Mouse (Mus musculus) liver, embryonic 11.5 days (tissue): ENCODE data around the gene 2410004B18Rik. TPM values are rescaled to one million over a fixed set of nuclear protein-coding genes. Genes with fewer than 3 reads are reported as not detected.

ENCODE experiments used
- ATAC-seq: fragments of 200-750 bp; cut with Nextera tagmentation; replicated peaks from 2 replicates; pipeline ENCODE4 v1.8.0; 2017; ENCODE audit warnings: moderate number of reproducible peaks, mild to moderate bottlenecking, moderate TSS enrichment, moderate library complexity; ENCODE audit not compliant: low FRiP score
- DNase-seq: peaks from one replicate; pipeline ENCODE4 v3.0.0-alpha.2; 2017; ENCODE audit warnings: low spot score
- H3K27ac ChIP-seq: fragments of 300-500 bp; sonication (generic); 2 replicates; pipeline ENCODE4 v1.5.1; 2014; ENCODE audit warnings: mild to moderate bottlenecking, low read depth, low read length, control low read depth
- H3K27me3 ChIP-seq: fragments of 300-500 bp; sonication (generic); replicated peaks from 2 replicates; pipeline ENCODE4 v1.6.1; 2014; ENCODE audit warnings: low read length, mixed read lengths; ENCODE audit not compliant: control insufficient read depth, insufficient read depth
- H3K36me3 ChIP-seq: fragments of 300-500 bp; sonication (generic); 2 replicates; pipeline ENCODE4 v1.6.1; 2014; ENCODE audit warnings: mild to moderate bottlenecking, low read length, moderate library complexity, mixed read lengths; ENCODE audit not compliant: control insufficient read depth, insufficient read depth
- H3K4me1 ChIP-seq: fragments of 300-500 bp; sonication (generic); replicated peaks from 2 replicates; pipeline ENCODE4 v1.6.1; 2014; ENCODE audit warnings: low read length, mixed read lengths; ENCODE audit not compliant: control insufficient read depth, insufficient read depth
- H3K4me2 ChIP-seq: fragments of 300-500 bp; sonication (generic); 2 replicates; pipeline ENCODE4 v1.6.1; 2014; ENCODE audit warnings: mild to moderate bottlenecking, control low read depth, moderate library complexity
- H3K4me3 ChIP-seq: fragments of 300-500 bp; sonication (generic); 2 replicates; pipeline ENCODE4 v1.5.1; 2014; ENCODE audit warnings: low read depth, low read length, control low read depth
- H3K9ac ChIP-seq: fragments of 300-500 bp; sonication (generic); 2 replicates; pipeline ENCODE4 v1.6.1; 2014; ENCODE audit warnings: low read depth, low read length, control low read depth
- H3K9me3 ChIP-seq: fragments of 300-500 bp; sonication (generic); 2 replicates; pipeline ENCODE4 v1.6.1; 2016; ENCODE audit warnings: low read length, inconsistent platforms, mixed read lengths; ENCODE audit not compliant: control insufficient read depth
- WGBS: fragments of 180-500 bp; shearing (Covaris S2); extraction: QIAGEN DNeasy Blood & Tissue Kit; methylation state at CpG from one replicate; pipeline ENCODE4 v1.1.7; 2014; 5-methylcytosine and 5-hydroxymethylcytosine counted together
- polyA plus RNA-seq: library from polyadenylated mRNA; unstranded; fragments of >200 nt; fragmentation: Nextera tagmentation; extraction: Ambion mirVana; gene quantifications from 2 replicates; pipeline ENCODE4 v1.2.1, GENCODE M21; 2014

2410004B18Rik gene
- polyA plus RNA-seq, result 37.4 and 39.6 TPM in 2 replicates

- ATAC-seq (peak; percentile 86), DNase-seq (peak; percentile 98)
- Histone ChIP-seq H3K4me1 (peaks cover 18% of the 10 kb centered on the region), H3K4me2 (peak within 1 kb of the TSS; percentile 86), H3K4me3 (peak within 1 kb of the TSS; percentile 87), H3K27ac (no peak within 1 kb of the TSS), H3K36me3 (peaks cover 10% of the 10 kb centered on the region; the same call in 1 of the 2 replicates), H3K27me3 (no peaks in the 10 kb centered on the region), H3K9ac (peak within 1 kb of the TSS; percentile 75), H3K9me3 (no peaks in the 10 kb centered on the region)
- 2% methylated on average over 69 of the region's 70 CpGs for WGBS
Measured at GRCm38 (mm10) chr3:145937505-145938404, at the start of gene 2410004B18Rik. TSS of gene 2410004B18Rik (plus strand) at chr3:145938014.

- Histone ChIP-seq H3K4me3 (no peak overlapping the region), H3K4me2 (no peak overlapping the region), H3K9ac (no peak overlapping the region), H3K27me3 (no peaks in the 10 kb centered on the region), H3K4me1 (no peaks in the 10 kb centered on the region), H3K36me3 (no peaks in the 10 kb centered on the region), H3K9me3 (no peaks in the 10 kb centered on the region), H3K27ac (no peak overlapping the region)
- 89% methylated on average over 18 of the region's 18 CpGs for WGBS
- DNase-seq, result no peak
- ATAC-seq, result no peak
Measured at GRCm38 (mm10) chr3:145890346-145891132, 47.3 kb upstream of the 2410004B18Rik start.

GRCm38 (mm10) chr3:145892451-145892850 lies 45.4 kb upstream of the 2410004B18Rik start:
- no peak overlapping the region for H3K4me2 ChIP-seq
- no peaks in the 10 kb centered on the region for H3K36me3 ChIP-seq
- no peak for DNase-seq
- H3K9ac ChIP-seq, result no peak overlapping the region
- H3K4me1 ChIP-seq, result no peaks in the 10 kb centered on the region
- H3K27ac ChIP-seq, result no peak overlapping the region
- no peaks in the 10 kb centered on the region for H3K27me3 ChIP-seq
- no peaks in the 10 kb centered on the region for H3K9me3 ChIP-seq
- no peak for ATAC-seq
- no peak overlapping the region for H3K4me3 ChIP-seq
- WGBS, result 82% methylated on average over 3 of the region's 3 CpGs

DNA sequence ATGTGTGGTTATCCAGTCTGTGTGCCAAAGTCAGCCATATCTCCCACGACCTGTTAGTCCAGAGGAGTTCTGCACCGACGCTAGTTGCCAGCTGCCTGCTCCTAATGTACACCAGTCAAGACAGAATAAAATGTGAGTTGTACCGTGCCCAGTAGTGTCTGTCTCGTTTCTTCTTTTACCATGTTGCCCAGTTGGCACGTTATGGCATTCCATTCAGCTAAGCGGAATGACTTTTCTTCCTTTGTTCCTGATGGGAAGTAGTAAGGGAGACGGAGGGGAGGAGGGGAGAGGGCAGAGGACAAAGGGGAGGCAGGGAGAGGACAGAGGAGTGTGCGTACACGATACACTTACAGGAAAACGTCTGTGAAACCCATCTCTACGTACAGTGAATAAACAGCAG lies 43.7 kb upstream of the 2410004B18Rik start:
- ATAC-seq (no peak), DNase-seq (no peak)
- Histone ChIP-seq H3K4me1 (no peaks in the 10 kb centered on the region), H3K36me3 (no peaks in the 10 kb centered on the region), H3K4me3 (no peak overlapping the region), H3K9ac (no peak overlapping the region), H3K9me3 (no peaks in the 10 kb centered on the region), H3K27me3 (no peaks in the 10 kb centered on the region), H3K4me2 (no peak overlapping the region), H3K27ac (no peak overlapping the region)
- 80% methylated on average over 12 of the region's 12 CpGs for WGBS

- WGBS, result 80% methylated on average over 11 of the region's 11 CpGs
- Histone ChIP-seq H3K27me3 (no peaks in the 10 kb centered on the region), H3K9ac (no peak overlapping the region), H3K36me3 (no peaks in the 10 kb centered on the region), H3K4me1 (no peaks in the 10 kb centered on the region), H3K27ac (no peak overlapping the region), H3K4me2 (no peak overlapping the region), H3K9me3 (no peaks in the 10 kb centered on the region), H3K4me3 (no peak overlapping the region)
- ATAC-seq (no peak), DNase-seq (no peak)
Measured at GRCm38 (mm10) chr3:145897749-145898148, 40.1 kb upstream of the 2410004B18Rik start.

GRCm38 (mm10) chr3:145899832-145900231 lies 38.0 kb upstream of the 2410004B18Rik start:
- Histone ChIP-seq H3K27ac (no peak overlapping the region), H3K4me2 (no peak overlapping the region), H3K4me1 (no peaks in the 10 kb centered on the region), H3K9ac (no peak overlapping the region), H3K9me3 (no peaks in the 10 kb centered on the region), H3K4me3 (no peak overlapping the region), H3K27me3 (no peaks in the 10 kb centered on the region), H3K36me3 (no peaks in the 10 kb centered on the region)
- DNase-seq (no peak), ATAC-seq (no peak)
- WGBS, result 83% methylated on average over 8 of the region's 8 CpGs

DNA sequence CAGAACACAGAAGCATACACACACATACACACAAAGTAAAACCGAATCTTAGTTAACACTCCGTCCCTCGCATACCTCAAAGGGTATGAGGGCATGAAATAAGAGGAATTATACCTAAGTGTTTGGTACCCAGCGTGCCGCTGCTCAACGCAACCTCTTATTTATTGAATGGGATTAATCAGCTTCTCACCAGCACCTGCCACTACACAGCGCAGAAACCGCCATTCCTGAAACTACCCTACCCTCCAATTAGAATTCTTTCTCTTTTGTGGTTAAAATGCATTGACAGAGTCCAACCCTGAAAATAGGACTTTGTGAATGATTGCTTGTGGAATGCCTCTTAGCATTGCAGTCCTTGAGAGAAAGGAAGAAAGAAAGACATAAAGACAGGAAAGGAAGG lies 34.3 kb upstream of the 2410004B18Rik start:
- H3K4me2 ChIP-seq, result no peak overlapping the region
- H3K27me3 ChIP-seq, result no peaks in the 10 kb centered on the region
- no peaks in the 10 kb centered on the region for H3K4me1 ChIP-seq
- no peak overlapping the region for H3K4me3 ChIP-seq
- no peak overlapping the region for H3K9ac ChIP-seq
- no peaks in the 10 kb centered on the region for H3K36me3 ChIP-seq
- no peak overlapping the region for H3K27ac ChIP-seq
- DNase-seq, result no peak
- H3K9me3 ChIP-seq, result no peaks in the 10 kb centered on the region
- no peak for ATAC-seq
- 90% methylated on average over 8 of the region's 8 CpGs for WGBS

- no peak overlapping the region for H3K4me3 ChIP-seq
- no peaks in the 10 kb centered on the region for H3K9me3 ChIP-seq
- no peaks in the 10 kb centered on the region for H3K4me1 ChIP-seq
- no peaks in the 10 kb centered on the region for H3K36me3 ChIP-seq
- DNase-seq (peak; percentile 74), ATAC-seq (no peak)
- no peak overlapping the region for H3K9ac ChIP-seq
- WGBS, result 50% methylated on average over 22 of the region's 22 CpGs
- H3K27me3 ChIP-seq, result no peaks in the 10 kb centered on the region
- H3K27ac ChIP-seq, result no peak overlapping the region
- no peak overlapping the region for H3K4me2 ChIP-seq
Measured at GRCm38 (mm10) chr3:145904850-145905776, 32.7 kb upstream of the 2410004B18Rik start.
